Mouse (Mus musculus) liver, embryonic 12.5 days (tissue): Measurements from ENCODE around the gene Ppcs. TPM values are rescaled to one million over a fixed set of nuclear protein-coding genes. Genes with fewer than 3 reads are reported as not detected.
A peak's percentile ranks its signal among the peaks of the same experiment; 100 is the strongest.

ENCODE experiments used
- ATAC-seq: fragments of 200-750 bp; cut with Nextera tagmentation; 2 replicates; pipeline ENCODE4 v1.8.0; 2017; ENCODE audit warnings: moderate number of reproducible peaks, mild to moderate bottlenecking, moderate library complexity
- H3K27ac ChIP-seq: fragments of 300-500 bp; sonication (generic); 2 replicates; pipeline ENCODE4 v1.5.1; 2016; ENCODE audit warnings: mild to moderate bottlenecking
- H3K27me3 ChIP-seq: fragments of 300-500 bp; sonication (generic); replicated peaks from 2 replicates; pipeline ENCODE4 v1.6.1; 2016; ENCODE audit warnings: mild to moderate bottlenecking, moderate library complexity
- H3K36me3 ChIP-seq: fragments of 300-500 bp; sonication (generic); 2 replicates; pipeline ENCODE4 v1.6.1; 2016; ENCODE audit warnings: mild to moderate bottlenecking, moderate library complexity
- H3K4me1 ChIP-seq: fragments of 300-500 bp; sonication (generic); 2 replicates; pipeline ENCODE4 v1.6.1; 2016
- H3K4me2 ChIP-seq: fragments of 300-500 bp; sonication (generic); 2 replicates; pipeline ENCODE4 v1.6.1; 2016; ENCODE audit warnings: mild to moderate bottlenecking, moderate library complexity
- H3K4me3 ChIP-seq: fragments of 300-500 bp; sonication (generic); 2 replicates; pipeline ENCODE4 v1.5.1; 2016; ENCODE audit warnings: mild to moderate bottlenecking, moderate library complexity
- H3K9ac ChIP-seq: fragments of 300-500 bp; sonication (generic); 2 replicates; pipeline ENCODE4 v1.6.1; 2016; ENCODE audit warnings: mild to moderate bottlenecking, moderate library complexity
- H3K9me3 ChIP-seq: fragments of 300-500 bp; sonication (generic); replicated peaks from 2 replicates; pipeline ENCODE4 v1.6.1; 2016; ENCODE audit warnings: mild to moderate bottlenecking, moderate library complexity
- WGBS: fragments of 180-500 bp; shearing (Covaris S2); methylation state at CpG from one replicate; pipeline ENCODE4 v1.1.7; 2016; ENCODE audit not compliant: insufficient replicate concordance; 5-methylcytosine and 5-hydroxymethylcytosine counted together
- polyA plus RNA-seq: library from polyadenylated mRNA; unstranded; fragments of >200 nt; fragmentation: Nextera tagmentation; extraction: Ambion mirVana; gene quantifications from 2 replicates; pipeline ENCODE4 v1.2.1, GENCODE M21; 2016

Gene Ppcs
- polyA plus RNA-seq, 1 experiment from 2014 or later: 20.9 TPM

DNA sequence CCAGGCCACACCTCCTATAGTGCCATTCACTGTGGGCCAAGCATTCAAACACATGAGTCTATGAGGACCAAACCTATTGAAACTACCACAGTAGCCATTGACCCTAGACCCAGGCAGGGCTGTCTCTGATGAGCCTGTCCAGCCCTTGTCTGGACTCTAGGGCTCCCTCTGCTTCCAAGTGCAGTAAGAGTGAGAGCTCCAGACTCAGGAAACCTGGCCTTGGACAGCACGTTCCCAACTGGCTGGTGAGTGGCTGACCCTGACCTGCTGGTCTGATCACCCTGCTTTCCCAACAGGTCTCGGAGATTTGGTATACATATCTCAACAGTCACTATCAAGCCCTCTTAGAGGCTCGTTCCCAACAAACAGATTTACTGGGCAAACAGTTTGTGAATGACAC, 25.6 kb upstream of the Ppcs start:
- H3K27ac ChIP-seq: no peak overlapping the region
- no peak for ATAC-seq
- H3K4me3 ChIP-seq: no peak overlapping the region
- H3K4me1 ChIP-seq: peaks cover 8% of the 10 kb centered on the region
- no peaks in the 10 kb centered on the region for H3K9me3 ChIP-seq
- no peak overlapping the region for H3K4me2 ChIP-seq
- H3K9ac ChIP-seq: no peak overlapping the region
- 56% methylated on average over 3 of the region's 3 CpGs for WGBS
- H3K27me3 ChIP-seq: no peaks in the 10 kb centered on the region
- no peaks in the 10 kb centered on the region for H3K36me3 ChIP-seq

DNA sequence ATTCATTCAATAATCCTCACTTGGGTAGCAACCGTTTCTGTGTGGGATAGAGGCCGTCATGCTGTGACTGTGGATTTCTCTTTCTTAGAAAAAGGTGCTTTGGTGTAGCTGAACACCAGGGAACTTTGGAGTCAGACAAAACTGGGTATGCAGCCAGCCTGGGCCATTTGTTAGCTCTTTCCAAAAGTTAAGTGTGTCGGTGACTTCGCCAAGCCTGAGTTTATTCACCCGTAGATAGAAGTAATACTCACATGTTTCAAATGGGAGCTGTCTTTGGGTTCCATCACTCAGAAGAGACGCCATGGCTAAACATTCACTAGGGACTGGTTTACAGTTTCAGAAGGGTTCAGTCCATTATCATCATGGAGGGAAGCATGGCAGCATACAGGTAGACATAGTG, 25.0 kb upstream of the Ppcs start:
- H3K4me2 ChIP-seq: no peak overlapping the region
- ATAC-seq: no peak
- H3K4me1 ChIP-seq: peaks cover 13% of the 10 kb centered on the region
- H3K4me3 ChIP-seq: no peak overlapping the region
- H3K9ac ChIP-seq: no peak overlapping the region
- H3K9me3 ChIP-seq: no peaks in the 10 kb centered on the region
- 76% methylated on average over 6 of the region's 6 CpGs for WGBS
- no peaks in the 10 kb centered on the region for H3K36me3 ChIP-seq
- H3K27ac ChIP-seq: no peak overlapping the region
- H3K27me3 ChIP-seq: no peaks in the 10 kb centered on the region

DNA sequence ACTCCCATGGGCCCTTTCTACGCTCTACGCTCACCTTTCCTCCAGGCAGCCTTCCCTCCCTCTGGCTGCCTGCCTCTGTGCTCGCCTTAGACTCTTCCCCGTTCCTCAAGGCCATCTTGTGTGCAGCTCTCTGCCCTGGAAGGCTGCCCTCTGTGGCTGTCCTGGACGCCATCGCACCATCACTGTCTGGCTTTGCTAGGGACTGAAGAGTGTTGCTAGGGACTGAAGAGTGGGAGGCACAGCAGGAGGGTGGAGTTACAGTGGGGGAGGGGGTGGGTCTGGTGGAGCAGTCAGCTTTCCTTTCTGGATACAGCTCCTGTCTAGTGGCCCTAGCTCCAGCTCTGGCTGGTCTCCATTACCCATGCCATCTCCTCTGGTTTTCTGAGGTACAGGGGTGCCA, 20.3 kb upstream of the Ppcs start:
- Histone ChIP-seq H3K4me1 (peaks cover 21% of the 10 kb centered on the region), H3K36me3 (no peaks in the 10 kb centered on the region), H3K4me3 (no peak overlapping the region), H3K9me3 (no peaks in the 10 kb centered on the region), H3K4me2 (peak overlapping the region; percentile 12; the same call in 1 of the 2 replicates), H3K27me3 (0 out of 2 replicates have a peak, but pooled peaks cover 3% of the 10 kb centered on the region), H3K9ac (no peak overlapping the region), H3K27ac (no peak overlapping the region)
- WGBS: 57% methylated on average over 6 of the region's 6 CpGs
- ATAC-seq: peak; percentile 46; the same call in 1 of the 2 replicates

DNA sequence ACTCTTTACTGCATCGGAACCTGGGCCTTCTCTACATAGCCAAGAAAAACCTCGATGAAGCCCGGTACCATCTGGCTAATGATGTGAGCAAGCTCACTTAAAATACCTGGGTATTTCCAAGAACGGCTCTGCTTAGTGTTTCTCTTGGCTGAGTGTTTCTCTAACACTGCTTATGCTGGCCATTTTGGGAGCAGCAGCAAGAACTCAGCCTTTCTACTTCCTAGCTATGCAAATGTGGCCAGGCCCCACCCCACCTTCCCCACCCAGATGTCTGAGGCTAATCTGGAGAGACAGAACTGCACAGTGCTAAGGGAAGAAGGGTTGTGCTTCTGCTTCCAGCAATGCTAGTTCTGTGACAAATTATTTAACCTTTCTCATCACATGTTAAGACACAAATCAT, 19.6 kb upstream of the Ppcs start:
- peak; percentile 77; the same call in 1 of the 2 replicates for ATAC-seq

DNA sequence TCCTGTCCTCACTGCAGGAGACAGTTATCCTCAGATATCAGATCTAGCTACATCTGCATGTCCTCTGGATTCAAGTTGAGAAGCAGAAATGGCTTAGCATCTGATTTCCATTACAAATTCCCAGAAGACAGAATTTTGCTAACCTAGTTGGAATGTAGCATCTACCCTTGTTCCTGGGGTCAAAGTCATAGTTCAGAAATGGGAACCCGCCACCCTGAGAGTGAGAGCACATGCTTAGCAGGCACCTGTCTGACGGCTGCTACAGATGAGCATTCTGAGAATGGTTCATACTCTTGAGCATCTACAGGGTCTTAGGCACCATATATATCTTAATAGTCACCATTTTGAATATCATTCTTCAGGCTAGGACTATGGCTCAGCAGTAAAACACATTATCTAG, 15.7 kb upstream of the Ppcs start:
- Histone ChIP-seq H3K4me3 (no peak overlapping the region), H3K36me3 (no peaks in the 10 kb centered on the region), H3K4me2 (no peak overlapping the region), H3K27me3 (peaks cover 20% of the 10 kb centered on the region), H3K27ac (no peak overlapping the region), H3K4me1 (peaks cover 14% of the 10 kb centered on the region), H3K9me3 (peaks cover 4% of the 10 kb centered on the region; the same call in 1 of the 2 replicates), H3K9ac (no peak overlapping the region)
- WGBS: 62% methylated on average over 2 of the region's 2 CpGs
- no peak for ATAC-seq

More for the DNA sequence above, 19.6 kb upstream of the Ppcs start:
- H3K4me3 ChIP-seq: no peak overlapping the region
- whole genome bisulfite sequencing: 77% methylated on average over 4 of the region's 4 CpGs
- H3K36me3 ChIP-seq: no peaks in the 10 kb centered on the region
- H3K9ac ChIP-seq: no peak overlapping the region
- H3K4me2 ChIP-seq: no peak overlapping the region
- no peak overlapping the region for H3K27ac ChIP-seq
- no peaks in the 10 kb centered on the region for H3K9me3 ChIP-seq
- 0 out of 2 replicates have a peak, but pooled peaks cover 3% of the 10 kb centered on the region for H3K27me3 ChIP-seq
- H3K4me1 ChIP-seq: peaks cover 21% of the 10 kb centered on the region

DNA sequence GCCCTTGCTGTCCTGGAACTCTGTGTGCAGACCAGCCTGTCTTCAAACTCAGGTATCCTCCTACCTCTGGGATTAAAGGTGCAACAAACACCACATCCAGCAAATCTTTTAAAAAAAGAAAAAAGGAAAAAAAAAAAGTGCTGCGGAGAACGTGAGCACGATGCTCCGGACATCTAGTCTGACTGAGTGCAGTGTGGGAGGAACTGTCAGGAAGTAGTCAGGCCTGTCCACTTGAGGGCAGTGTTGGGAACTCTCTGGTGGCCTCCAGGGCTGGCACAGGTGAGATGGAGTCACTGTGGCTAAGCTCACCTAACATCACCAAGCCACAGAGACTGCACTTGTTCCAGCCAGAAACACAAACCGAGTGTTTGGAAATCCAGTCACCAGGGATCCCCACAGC, 8.5 kb upstream of the Ppcs start:
- ATAC-seq: peak; percentile 60; the same call in 1 of the 2 replicates

DNA sequence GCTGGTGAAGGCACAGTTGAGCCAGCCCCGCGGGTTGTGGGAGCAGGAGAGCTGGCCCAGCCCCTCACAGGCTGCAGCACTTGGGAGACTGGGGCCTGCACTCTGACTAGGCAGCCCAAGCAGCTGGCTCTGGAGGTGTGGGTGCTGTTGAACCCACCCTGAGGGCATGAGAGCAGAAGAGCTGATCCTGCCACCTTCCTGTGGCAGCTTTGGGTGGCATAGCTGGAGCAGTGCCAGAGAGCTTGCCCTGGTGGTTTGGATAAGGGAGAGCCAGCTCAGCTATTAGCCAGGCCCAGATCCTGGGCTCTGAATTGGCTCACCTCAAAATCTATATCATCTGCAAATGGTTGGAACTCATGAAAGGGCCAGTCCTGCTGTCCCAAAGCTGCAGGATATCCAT, 5.5 kb upstream of the Ppcs start:
- H3K9me3 ChIP-seq: no peaks in the 10 kb centered on the region
- peaks cover 36% of the 10 kb centered on the region for H3K4me1 ChIP-seq
- no peaks in the 10 kb centered on the region for H3K36me3 ChIP-seq
- H3K4me2 ChIP-seq: no peak overlapping the region
- 43% methylated on average over 2 of the region's 2 CpGs for WGBS
- no peaks in the 10 kb centered on the region for H3K27me3 ChIP-seq
- H3K27ac ChIP-seq: no peak overlapping the region
- H3K9ac ChIP-seq: no peak overlapping the region
- no peak overlapping the region for H3K4me3 ChIP-seq
- no peak for ATAC-seq

More for the DNA sequence above, 8.5 kb upstream of the Ppcs start:
- Histone ChIP-seq H3K27ac (no peak overlapping the region), H3K27me3 (peaks cover 17% of the 10 kb centered on the region), H3K9me3 (no peaks in the 10 kb centered on the region), H3K4me2 (peak overlapping the region; percentile 40), H3K4me1 (peaks cover 6% of the 10 kb centered on the region), H3K36me3 (no peaks in the 10 kb centered on the region), H3K4me3 (no peak overlapping the region), H3K9ac (no peak overlapping the region)
- 23% methylated on average over 5 of the region's 5 CpGs for WGBS

DNA sequence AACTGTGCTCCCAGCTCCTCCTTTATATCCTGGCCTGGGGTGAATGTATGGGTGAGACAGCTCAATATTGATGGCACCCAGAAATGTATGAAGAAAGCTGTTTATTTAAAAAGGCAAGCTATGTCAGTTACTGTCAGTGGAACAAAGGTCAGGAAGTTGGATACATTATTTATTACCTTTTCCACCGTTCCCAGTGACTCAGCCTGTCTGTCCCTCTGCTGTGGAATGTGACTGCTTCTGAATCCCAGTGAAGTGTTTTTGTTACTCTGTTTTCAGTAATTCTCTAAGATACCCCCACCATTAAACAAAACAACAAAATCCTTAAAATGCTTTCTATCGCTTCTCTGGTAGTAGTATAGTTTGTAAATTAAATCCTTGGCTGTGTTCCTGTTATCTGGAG, 3.4 kb upstream of the Ppcs start:
- no peaks in the 10 kb centered on the region for H3K9me3 ChIP-seq
- H3K27me3 ChIP-seq: no peaks in the 10 kb centered on the region
- ATAC-seq: no peak
- peak overlapping the region; percentile 17; the same call in 1 of the 2 replicates for H3K4me2 ChIP-seq
- H3K4me3 ChIP-seq: no peak overlapping the region
- no peaks in the 10 kb centered on the region for H3K36me3 ChIP-seq
- peaks cover 50% of the 10 kb centered on the region for H3K4me1 ChIP-seq
- whole genome bisulfite sequencing: 58% methylated on average over 2 of the region's 2 CpGs
- H3K9ac ChIP-seq: no peak overlapping the region
- H3K27ac ChIP-seq: peak overlapping the region; percentile 28; the same call in 1 of the 2 replicates

DNA sequence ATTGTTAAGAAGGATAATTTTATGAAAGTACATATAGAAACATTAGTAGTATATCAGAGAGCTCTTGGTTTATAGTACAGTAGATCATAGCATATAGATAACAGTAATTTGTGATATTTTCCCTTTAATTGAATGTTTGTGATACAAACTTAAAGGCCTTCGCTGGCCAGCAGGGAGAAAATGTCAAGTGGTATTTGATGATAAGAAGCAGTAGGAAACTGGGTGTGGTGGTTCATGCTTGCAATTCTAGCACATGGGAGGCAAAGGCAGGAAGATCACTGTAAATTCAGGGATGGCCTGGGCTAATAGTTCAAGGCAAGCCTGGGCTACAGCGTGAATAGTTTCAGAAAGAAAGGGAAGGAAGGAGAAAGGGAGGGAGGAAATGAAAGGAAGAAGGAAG, 2.9 kb upstream of the Ppcs start:
- H3K9ac ChIP-seq: no peak overlapping the region
- no peaks in the 10 kb centered on the region for H3K9me3 ChIP-seq
- 46% methylated on average over 2 of the region's 2 CpGs for WGBS
- H3K4me3 ChIP-seq: no peak overlapping the region
- H3K4me1 ChIP-seq: peaks cover 51% of the 10 kb centered on the region
- H3K4me2 ChIP-seq: peak overlapping the region; percentile 17; the same call in 1 of the 2 replicates
- H3K36me3 ChIP-seq: no peaks in the 10 kb centered on the region
- peak overlapping the region; percentile 51; the same call in 1 of the 2 replicates for H3K27ac ChIP-seq
- no peaks in the 10 kb centered on the region for H3K27me3 ChIP-seq
- peak; percentile 27; the same call in 1 of the 2 replicates for ATAC-seq

DNA sequence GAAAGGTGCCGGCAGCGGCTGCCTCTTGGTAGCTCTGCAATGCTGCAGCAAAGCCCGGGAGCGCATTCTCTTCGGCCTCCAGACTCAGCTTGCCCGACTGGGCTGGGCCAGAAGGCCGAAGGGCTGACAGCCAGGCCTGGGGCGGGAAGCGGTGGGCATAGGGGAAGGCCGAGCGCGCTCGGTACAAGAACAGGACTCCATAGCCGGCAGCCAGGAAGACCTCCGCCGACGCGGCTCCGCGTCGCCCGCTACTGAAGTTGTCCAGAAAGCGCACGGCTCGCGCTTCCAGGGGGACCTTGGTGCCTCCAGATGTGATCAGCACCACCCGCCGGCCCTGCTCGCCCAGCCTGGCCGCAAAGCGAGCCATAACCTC, 313 bp downstream of the Ppcs start:
- Histone ChIP-seq H3K4me1 (peaks cover 70% of the 10 kb centered on the region), H3K9me3 (no peaks in the 10 kb centered on the region), H3K27me3 (no peaks in the 10 kb centered on the region), H3K4me2 (peak overlapping the region; percentile 95), H3K27ac (peak overlapping the region; percentile 79), H3K9ac (peak overlapping the region; percentile 83), H3K4me3 (peak overlapping the region; percentile 79), H3K36me3 (peaks cover 3% of the 10 kb centered on the region; the same call in 1 of the 2 replicates)
- peak; percentile 61 for ATAC-seq
- WGBS: under 1% methylated on average over 31 of the region's 31 CpGs

DNA sequence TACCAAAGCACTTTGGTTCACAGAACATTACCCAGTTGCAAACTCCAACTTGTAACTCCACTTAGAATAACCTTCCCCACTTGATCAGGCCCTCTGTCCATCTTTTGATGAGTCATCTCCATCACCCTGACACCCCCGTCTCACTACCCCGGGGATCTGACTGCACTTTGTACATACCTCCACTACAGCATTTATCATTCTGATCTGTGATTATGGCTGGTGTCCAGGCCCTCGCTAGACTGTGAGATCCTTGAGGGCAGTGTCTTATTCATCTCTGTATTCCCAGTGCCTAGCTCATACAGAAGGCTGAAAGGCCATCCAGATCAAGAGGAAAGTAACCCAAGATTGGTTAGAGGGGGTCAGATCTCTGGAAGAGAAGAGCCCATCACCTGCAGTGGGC, 1.0 kb downstream of the Ppcs start:
- no peak overlapping the region for H3K27ac ChIP-seq
- peak overlapping the region; percentile 83 for H3K9ac ChIP-seq
- H3K4me1 ChIP-seq: peaks cover 75% of the 10 kb centered on the region
- peak overlapping the region; percentile 79 for H3K4me3 ChIP-seq
- peak overlapping the region; percentile 95 for H3K4me2 ChIP-seq
- H3K36me3 ChIP-seq: peaks cover 3% of the 10 kb centered on the region; the same call in 1 of the 2 replicates
- no peaks in the 10 kb centered on the region for H3K9me3 ChIP-seq
- no peak for ATAC-seq
- 29% methylated on average over 3 of the region's 3 CpGs for WGBS
- H3K27me3 ChIP-seq: 0 out of 2 replicates have a peak, but pooled peaks cover 3% of the 10 kb centered on the region

DNA sequence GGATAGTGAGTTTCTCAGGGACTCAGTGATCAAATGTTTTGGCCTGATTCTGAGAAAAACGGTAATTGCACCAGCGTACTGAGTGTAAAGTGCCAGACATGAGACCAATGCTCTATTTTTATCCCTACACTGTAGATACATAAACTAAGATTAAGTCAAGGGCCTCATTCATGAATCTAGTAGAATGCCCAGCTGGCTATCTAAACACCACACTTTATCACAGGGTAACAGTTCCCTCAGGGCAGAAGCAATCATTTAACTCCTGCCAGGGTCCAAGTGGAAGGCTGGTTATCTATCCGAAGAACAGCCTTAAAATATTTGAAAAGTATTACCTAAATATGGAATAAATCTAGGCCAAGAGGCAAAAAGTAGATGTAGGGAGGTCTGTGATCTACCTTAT, 4.3 kb downstream of the Ppcs start:
- 32% methylated on average over 3 of the region's 3 CpGs for WGBS
- no peak overlapping the region for H3K27ac ChIP-seq
- H3K9me3 ChIP-seq: no peaks in the 10 kb centered on the region
- peaks cover 59% of the 10 kb centered on the region for H3K4me1 ChIP-seq
- H3K36me3 ChIP-seq: peaks cover 3% of the 10 kb centered on the region; the same call in 1 of the 2 replicates
- H3K4me2 ChIP-seq: peak overlapping the region; percentile 27
- H3K9ac ChIP-seq: no peak overlapping the region
- ATAC-seq: peak; percentile 65
- no peak overlapping the region for H3K4me3 ChIP-seq
- peaks cover 23% of the 10 kb centered on the region for H3K27me3 ChIP-seq

DNA sequence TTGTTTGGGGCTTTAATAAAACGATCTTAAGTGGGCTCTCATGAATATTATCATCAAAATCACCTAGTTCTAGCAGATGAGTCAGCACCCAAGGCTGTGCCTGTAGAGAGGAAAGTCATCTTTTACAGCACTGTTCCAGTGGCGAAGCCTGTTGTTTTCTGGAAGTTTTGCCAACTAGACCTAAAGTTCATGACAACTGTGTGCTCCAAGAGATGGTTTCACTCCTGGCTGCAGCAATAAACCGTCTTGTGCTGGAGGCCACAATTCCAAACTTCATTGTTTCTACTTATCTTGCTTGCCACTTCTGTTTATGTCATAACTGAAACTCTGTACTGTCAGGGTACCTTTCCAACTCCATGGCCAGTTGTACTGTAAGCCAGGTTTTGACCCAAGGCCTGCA, 5.0 kb downstream of the Ppcs start:
- Histone ChIP-seq H3K9me3 (no peaks in the 10 kb centered on the region), H3K9ac (no peak overlapping the region), H3K36me3 (peaks cover 3% of the 10 kb centered on the region; the same call in 1 of the 2 replicates), H3K4me1 (peaks cover 56% of the 10 kb centered on the region), H3K27me3 (peaks cover 26% of the 10 kb centered on the region), H3K4me2 (peak overlapping the region; percentile 27), H3K27ac (no peak overlapping the region), H3K4me3 (no peak overlapping the region)
- ATAC-seq: no peak
- 54% methylated on average over 3 of the region's 3 CpGs for WGBS
